Mouse (Mus musculus) cerebellum, postnatal 25 days (tissue): ENCODE measurements around the gene Scamp5.
"Not testable (repeated sequence)": the region's sequence is repeated elsewhere in the genome, so short reads cannot be mapped to it uniquely, and the experiment has no call there.

Experiments used
- DNase-seq, 2 experiments: peaks; one replicate each; pipeline ENCODE4 v3.0.0; 2021; ENCODE audit warnings: mixed read lengths in 2 of 2

The Scamp5 gene

DNA sequence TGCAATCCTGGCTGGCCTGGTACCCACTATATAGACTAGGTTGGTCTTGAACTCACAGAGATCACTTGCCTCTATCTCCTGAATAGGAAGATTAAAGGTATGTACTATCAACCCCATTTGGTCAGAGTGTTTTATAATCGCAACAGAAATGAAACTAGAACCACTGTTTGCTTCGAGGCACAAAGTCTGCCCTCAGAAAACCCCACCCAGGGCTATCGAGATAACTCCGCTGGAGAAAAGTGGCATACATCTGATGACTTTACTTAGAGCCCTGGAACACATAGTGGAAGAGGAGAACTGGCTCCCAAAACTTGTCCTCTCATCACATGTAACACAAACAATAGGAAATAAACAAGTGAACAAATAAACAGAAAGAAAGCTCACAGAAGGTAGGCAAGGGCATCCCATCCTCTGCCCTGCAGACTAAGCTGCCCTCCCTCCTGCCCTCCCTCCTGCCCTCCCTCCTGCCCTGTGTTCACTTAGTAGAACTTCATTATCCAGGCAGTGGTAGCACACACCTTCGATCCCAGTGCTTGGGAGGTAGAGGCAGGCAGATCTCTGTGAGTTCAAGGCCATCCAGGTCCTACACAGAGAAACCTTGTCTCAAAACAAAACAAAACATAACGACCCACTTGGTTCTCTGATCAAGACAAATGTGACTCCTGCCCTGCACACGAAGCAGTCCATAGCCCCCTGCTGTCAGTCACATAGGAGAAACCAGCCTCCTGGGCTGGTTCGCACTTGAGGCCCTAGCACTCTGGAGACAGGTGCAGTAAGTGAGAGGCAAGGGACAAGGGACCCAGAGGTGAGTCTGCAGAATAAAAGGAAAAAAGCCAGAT, 15.0 kb downstream of the Scamp5 start:
- DNase-seq: no peak

DNA sequence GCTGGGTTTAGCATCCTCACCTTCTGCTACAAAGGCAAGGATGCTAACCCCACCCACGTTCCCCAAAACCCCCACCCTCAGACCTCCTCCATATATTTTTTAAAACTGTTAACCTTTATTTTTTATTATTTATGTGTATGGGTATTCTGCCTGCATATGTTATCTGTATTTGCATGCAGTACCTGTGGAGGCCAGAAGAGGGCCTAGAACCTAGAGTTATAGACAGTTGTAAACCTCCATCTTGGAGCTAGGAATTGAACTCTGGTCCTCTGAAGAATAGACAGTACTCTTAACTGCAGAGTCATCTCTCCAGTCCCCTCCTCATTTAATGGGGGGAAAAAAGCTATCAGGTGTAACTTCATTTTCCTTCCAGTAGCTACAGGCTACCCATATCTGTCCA, 18.1 kb downstream of the Scamp5 start:
- DNase-seq: no peak

DNA sequence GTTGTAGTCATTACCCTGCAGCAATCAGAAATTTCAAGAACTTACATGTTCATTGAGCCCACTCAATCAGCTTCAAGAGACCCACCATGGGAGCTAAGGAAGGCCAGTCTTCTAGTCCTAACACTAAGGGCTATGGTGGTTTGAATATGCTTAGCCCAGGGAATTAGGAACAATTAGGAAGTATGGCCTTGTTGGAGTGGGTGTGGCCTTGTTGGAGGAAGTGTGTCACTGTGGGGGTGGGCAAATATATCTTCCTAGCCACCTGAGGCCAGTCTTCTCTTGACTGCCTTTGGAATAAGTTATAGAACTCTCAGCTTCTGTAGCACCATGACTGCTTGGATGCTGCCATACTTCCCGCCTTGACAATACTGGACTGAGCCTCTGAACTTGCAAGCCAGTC, 27.2 kb downstream of the Scamp5 start:
- DNase-seq: no peak

DNA sequence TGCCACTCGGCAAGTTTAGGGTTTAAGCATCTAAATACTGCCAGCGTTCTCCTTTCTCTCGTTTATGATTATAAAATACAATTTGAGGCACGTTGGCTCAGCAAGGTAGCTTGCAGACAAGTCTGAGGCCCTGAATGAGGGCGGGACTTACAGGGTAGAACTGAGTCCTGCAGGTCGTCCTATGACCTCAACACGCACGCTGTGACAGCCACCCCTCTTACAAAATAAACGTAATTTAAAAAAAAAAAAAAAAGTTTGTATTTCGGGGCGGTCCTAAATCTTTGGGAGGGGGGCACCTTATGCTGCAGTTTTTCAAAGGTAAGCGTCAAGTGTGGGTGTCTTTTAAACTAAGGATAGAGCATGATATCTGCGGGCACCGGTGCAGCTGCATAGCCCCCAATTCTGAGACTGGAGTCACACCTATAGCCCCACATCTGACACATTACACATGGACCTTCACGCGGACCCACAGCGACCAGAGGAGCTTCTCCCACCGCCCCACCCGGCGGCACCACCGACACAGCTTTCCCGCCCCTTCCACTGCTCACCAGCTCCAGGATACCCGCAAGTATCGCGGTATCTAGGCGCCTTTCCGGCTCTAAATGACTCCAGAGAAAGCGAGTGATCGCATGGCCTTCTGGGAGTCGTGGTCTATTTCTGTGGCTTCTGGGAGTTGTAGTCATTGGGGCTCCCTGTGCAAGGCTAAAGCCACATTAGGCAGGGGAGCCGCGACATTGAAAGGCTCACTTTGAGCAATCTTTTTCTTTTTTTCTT, 28.2 kb downstream of the Scamp5 start, which contains the start of gene Ppcdc:
Gene Ppcdc (minus strand): TSS at position 603 of the 774 bp plus-strand sequence.
- DNase-seq: peak; percentile 87 to 92

DNA sequence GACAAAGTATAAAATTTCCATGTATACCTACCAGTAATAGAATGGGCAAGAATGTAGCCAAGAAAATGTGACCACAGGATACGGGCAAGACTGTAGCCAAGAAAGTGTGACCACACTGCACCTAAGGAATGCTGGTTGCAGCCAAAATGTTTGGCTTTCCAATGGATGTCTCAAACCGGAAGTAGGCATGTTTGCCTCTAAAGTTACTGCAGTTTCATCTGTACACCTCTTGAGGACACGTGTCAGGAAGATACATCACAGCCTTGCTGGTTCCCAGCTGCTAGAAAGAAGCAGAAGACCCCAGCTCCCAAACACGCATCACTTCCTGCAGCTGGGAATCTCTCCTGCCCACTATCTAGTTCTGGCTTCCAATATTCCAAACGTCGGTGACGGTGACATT, 28.8 kb downstream of the Scamp5 start:
- no peak for DNase-seq

DNA sequence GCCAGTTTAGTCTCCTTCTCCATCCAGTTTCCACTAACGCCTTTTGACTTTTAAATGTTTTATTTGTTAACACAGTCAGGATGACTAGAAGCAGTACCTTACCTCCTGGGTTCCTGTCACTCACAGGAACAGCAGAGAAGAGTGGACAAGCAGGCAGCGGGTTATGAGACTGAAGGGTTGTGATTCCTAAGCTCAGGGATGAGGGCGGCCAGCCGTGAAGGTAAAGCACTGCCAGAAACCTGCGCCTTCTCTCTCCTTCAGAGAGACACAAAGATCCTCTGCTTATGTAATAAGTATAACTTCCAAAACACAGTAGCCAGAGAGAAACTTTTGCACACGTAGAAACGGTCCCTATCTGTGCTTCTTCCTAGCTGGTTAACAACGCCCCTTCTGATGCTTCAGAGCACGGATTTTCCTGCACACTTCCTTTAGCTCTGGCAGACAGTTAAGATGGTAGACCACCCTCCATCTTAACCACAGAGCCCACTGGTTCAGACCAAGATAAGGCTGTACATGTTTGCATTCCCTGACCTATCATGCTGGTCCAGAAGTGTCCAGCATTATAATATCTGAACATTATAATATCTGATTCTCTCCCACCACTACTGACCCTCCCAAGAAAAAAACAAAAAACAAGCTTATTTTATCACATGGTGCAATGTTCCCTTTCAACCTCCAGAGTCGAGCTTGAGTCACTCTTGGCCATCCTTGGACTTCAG, 29.8 kb downstream of the Scamp5 start:
- DNase-seq: no peak

DNA sequence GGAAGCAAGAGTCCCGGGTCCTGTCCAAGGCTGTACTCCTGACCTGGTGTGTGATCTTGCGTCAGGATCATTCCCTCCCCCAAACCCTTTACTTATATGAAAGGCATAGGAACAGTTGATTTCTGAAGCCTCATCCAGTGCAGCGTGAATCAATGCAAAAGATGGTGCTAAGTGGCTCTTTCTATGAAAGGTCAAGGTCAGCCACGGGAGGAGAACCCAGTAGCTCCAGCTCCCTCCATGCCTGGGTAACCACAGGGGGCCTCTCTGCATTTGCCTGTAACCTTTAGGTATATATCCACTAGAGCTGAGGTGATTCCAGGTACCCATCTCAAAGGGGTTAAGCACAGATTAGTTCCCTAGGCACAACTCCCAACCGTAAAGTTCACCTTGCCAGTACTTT, 31.7 kb downstream of the Scamp5 start:
- DNase-seq: no peak

DNA sequence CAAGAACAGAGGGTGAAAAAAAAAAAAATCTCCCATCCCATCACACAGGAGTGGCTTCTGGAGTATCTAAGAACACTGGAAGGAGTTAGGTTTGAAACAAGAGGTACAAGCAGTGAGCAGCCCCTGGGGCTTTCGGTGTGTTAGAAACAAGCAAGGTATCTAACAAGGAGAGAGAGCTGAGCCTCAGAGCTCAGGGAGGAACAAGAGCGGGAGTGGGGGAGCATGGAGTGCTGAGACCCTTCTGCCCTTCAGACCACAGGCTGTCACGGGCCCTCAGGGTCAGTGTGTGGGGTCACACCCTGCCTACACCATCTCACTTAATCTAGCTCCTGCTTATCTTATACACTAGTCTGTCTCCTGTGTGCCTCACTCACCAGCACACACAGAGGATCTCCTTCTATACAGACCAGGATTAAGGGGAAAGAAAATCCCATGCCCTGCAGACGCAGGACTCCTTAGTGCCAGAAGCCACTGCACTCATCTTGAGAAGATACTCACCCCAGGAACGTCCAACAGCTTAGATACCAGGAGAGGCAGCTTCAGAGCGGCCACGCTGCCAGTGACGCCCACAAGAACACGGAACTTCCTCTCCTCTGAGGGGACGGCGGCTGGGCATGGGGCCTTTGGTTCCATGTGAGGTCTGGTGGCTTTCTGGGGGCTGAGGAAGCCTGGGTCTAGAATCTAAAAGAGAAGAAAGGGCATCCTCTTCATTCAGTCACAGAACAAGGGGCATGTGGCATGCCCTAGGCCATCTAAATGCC, 33.3 kb downstream of the Scamp5 start:
- DNase-seq: no peak

DNA sequence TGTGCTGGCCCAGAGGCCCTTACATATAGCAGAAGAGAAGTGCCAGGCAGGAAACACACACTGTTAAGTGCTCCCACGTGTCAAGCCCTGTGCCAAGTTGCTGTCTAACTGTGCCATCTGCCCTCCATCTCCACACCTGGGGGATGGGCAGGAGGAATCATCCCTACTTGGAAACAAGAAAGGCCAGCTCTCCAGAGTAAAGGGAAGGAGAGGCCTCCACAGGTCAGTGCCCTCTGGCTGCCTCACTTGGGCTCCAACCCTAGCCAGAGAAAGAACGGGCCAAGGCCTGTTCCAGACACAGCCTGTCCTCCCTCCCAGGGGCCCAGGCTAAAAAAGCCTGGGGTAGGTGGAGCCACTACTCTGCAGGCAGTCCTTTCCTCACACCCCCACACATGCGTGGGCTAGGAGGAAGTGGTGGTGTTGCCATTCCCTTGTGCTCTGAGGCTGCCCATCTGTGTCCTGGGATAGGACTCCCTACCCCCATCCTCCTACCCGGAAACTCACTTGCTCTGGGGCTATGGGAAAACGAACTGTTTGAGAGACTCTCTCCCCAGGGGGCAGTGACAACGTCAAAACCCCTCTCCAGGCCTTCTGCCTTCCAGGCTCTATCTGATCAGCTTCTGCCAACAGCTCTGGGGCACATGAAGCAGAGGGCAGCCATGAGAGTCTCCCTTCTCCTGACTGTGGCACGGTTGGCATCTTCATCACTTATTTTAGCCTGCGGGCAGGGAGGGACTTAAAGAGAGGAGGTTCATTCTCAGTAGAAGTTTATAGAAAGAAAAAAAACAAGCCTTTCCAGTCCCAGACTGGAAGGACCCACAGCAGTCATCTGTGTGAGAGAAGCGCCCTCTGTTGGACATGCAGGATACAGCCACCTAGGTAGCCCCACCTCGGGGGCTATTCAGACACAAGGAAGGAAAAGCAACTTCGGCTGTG, 34.5 kb downstream of the Scamp5 start:
- peak; percentile 81 to 89 for DNase-seq

DNA sequence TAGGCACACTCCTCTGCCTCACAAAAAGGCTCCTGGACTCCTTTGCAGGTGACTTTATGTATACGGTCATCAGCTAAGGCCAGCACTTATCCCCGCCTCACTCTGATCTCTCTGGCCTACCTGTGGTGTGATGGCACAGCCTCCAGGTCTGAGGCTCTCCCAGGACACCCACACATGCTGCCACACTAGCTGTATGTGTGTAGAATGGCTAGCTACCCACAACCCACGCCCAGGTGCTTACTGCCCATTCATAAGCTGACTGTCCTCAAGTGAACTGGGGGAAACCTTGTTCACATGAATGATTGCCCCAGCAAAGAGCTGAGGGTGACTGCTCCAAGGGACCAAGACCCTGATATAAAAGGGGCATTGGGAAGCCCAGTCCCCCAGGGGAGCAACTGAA, 35.4 kb downstream of the Scamp5 start:
- no peak for DNase-seq

DNA sequence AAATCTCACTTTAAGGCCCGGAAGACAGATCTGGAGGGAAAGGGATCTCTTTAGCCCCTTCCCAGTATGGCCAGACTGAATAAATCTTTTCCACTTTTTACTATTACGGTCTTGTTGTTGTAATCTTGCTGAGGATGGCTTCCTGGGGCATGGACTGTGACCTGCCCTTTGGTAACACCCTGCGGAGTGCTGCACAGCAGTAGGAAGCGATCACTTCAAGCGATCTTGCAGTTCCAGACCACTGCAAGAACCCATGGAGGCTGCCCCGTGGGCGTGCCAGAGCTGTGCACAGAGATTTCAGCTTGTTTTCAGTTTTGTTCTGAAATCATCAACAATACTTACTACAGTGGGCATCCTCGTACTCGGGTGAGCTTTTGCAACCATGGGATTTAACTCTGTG, 36.7 kb downstream of the Scamp5 start:
- DNase-seq: no peak

DNA sequence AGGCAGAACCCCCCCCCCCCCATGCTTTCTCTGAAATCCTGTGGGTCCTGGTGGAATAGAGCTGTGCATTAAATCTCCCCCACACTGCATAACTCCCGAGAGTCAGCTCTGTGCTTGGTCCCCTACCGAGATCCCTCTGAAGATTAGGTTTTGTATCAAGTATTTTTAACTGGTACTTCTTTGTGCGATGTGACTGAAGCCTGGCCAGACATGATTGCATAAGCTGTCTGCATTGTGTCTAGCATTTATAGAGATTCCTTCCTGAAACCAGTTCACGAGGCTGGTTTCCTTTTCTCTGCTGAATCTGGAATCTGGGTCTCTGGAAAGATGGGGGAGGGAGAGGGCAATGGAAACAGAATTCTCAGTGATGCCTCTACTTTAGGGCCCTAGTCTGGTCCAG, 39.5 kb downstream of the Scamp5 start:
- DNase-seq: no peak

DNA sequence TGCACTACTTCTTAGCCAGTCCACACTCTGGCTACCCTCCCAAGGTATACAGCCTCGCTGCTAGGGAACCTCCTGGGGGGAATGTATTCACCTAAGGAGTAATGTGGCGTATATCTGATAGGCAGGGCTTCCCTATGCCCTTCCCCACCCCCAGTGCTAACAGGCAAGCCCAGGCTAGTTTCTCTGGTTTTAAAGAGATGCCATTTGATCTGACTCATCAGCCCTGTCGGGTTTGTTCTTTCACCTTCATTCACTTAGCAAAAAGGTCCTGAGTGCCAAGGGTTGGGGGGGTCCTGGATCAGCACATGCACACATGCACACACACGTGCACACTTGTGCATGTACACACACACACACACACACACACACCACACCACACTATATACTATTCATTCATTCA, 39.9 kb downstream of the Scamp5 start:
- DNase-seq: no peak

DNA sequence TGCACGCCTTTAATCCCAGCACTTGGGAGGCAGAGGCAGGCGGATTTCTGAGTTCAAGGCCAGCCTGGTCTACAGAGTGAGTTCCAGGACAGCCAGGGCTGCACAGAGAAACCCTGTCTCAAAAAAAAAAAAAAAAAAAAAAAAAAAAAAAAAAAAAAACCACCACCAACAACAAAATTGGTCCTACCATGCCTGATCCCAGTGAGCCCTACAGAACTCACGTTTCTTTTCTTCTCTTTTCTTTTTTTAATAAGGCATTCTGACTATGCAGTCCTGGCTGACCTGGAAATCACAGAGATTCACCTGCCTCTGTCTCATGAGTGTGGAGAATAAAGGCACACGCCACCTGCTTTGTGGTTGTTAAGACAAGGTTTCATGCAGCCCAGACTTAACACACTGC, 40.7 kb downstream of the Scamp5 start:
- DNase-seq: not testable (repeated sequence)

DNA sequence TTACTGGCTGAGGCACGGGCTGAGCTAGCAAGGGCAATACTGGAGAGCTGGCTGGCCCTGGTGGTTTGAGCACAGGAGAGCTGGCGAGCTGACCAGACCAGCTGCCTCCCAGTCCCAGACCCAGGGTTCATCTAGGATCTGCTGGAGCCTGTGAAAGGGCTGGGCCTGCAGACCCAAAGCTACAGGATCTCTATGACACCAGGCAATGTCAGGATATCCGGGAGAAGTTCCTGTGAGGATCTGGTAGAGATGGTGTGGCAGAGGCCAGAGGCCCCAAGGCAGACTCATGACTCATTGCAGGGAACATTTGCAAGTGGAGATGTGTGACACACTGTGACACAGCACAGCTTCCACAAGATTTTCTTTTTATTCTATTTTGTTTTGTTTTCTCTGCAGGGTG, 42.7 kb downstream of the Scamp5 start:
- no peak for DNase-seq

DNA sequence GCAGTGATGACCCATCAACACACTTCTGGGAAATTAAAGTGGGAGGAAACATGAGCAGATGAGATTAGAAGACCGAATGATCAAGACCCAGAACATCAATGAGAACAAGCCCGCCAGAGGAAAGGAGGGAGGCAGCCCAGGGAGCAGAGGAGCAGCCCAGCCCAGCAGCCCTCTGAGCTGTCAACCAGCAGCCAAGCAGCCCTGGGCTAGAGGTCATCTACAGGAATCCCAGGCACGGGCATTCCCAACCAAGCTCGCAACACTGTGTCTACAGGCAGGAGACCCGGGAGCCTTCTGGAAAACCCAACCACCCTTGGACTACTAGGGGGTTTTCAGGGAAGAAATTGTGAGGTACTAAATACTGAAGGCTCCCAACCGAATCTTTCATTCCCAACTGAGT, 43.8 kb downstream of the Scamp5 start:
- DNase-seq: no peak

DNA sequence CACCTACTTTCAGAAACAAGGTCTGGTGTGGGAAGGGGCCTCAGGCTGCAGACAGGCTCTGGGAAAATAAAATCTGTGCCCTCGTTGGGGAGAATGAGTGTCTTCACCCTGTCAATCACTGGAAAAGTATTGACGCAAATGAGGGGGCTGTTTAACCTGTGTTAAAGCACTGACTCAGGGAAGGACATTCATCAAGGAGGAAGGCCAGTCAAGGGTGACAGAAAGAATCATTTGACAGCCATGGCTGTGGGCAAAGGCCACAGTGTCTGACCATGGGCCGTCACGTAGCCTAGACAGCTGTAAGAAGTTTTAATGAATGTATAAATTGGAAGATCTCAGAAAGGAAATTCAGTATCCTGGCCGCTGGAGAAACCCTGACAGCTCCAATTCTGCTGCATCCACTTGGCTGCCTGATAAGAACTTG, 46.2 kb downstream of the Scamp5 start:
- no peak for DNase-seq

DNA sequence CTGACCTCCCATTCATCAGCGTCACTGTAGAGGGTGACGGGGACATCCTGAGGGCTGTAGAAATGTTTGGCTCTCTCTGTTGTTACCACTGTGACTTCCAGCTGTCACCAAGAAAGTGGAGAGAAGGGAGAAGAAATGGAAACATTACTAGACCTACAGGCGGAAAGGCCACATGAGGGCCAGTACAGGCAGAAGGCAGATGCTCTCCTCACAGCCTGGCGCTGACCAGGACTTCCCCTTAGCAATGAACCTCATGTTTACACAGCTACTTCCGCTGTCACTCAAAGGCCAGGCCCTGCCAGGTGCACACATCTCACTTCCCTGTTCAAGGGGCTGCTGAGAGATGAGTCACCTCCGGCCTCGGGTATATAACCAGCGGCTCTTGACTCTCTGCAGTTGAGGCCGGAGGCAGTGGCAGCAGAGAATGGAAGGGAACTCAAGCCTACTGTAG, 46.7 kb downstream of the Scamp5 start:
- DNase-seq: no peak

DNA sequence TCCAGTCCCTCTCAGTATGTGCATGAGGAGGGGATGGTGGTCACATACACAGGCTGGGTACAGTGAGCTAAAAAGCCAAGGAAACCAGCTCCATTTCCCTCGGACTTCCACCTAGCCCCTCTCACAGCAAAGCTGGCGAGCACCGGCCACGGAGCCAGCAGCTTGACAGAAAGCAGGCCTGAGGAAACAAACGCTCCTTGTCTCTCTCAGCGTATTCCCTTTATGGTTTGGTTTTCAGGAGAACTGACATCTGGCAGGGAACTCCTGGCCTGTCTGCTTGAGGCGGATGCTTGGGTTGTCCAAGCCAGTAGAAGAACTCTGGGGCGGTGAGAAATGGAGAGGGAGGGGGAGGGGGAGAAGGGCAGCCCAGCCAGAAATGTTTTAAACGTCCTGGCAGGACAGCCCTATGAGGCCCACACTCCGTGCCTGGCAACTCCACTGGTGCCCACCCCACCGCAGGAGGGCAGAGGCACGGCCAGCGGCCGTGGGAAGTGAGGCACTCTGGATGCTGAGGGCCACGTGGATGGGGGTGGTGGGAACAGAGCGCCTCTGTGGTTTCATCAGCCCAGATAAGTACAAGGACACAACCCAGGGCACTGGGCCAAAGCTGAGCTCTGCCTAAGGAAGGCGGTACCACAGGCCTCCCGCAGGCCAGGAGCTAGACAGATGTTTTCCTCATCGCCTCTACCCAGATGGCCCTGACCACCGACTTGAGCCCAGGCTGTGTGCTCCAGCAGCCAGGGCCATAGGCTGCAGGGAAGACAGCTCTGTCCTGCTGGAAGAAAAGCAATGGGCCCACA, 47.3 kb downstream of the Scamp5 start:
- DNase-seq: peak; percentile 43 to 68

DNA sequence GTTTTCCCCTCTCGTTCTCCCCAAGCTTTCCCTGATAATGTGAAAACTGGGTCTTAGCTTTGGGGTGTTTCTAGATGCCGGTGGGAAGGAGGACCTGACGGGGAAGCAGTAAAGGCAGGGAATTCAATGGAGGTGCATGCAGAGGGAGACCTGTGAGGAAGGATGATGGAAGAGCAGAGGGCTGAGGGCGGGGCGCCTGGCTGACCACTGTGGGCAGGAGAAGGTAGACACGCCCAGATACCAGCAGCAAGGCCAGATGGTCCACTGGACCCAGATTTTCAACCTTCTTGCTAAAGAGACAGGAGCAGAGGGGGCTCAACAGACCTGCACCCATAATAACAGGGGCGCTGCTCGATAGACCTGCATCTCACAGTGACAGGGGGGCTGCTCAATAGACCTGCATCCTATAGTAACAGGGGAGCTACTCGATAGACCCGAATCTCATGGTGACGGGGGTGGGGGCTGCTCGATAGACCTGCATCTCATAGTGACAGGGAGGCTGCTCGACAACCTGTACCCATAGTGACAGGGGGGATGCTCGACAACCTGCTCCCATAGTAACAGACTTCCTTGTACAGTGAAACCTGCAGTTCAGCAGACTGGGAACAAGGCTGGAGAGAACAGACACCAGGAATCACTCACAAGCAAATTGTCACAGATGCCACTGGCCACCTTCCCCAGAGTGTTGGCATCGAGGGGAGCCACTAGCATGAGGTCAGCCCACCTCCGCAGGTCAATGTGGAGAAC, 48.2 kb downstream of the Scamp5 start:
- no peak for DNase-seq
